Mouse (Mus musculus): ENCODE results near the gene 1700020L24Rik.

DNA sequence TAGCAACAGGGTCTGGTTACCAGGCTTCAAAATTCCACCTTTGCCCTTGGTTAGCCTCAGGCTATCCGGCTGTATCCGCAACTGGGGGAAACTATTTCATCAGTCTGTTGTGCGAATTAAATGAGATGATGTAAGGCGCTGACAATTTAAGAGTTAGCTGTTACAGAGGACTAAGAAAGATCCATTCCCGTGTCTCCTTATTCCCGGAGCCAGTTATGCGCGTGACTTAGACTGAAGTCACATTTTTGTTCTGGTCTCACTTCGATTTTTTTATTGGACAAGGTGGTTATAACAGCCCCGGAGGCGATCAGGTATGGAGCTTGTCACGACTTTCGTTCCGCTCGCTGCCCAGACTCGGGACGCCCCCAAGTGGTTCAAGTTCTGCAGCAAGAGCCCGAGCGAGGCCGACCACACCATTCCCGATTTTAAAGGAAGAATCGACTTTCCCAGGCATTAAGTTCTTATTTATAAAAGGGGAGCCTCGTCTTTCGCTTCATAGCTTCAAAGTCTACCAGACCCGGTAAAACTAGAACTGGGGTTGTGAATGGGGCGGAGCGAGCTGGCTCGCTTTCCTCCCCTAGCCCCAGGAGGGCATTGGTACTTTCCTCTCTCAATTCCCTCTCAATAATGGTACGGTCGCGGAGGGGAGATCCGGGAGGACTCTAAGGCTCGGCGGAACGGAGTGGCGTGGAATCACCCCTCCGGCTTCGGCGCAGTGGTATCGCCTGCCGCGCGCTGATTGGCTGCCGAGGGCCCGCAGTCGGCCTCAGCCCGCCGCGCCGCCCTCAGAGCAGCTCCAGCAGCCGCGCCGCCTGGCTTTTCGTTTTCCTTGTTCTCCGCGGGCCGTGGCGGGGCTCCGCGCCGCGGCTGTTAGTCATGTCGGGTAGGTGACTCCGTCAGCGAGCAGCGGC is 35.1 kb downstream of the 1700020L24Rik start, which contains the start of gene Taf15:
- TF ChIP-seq POLR2A (IDR thresholded peaks at IDR 0.05; ENCODE audit: low read depth, low read length) (peak; percentile 32), CTCF (conservative IDR thresholded peaks at IDR 0.05; ENCODE audit: insufficient read depth, insufficient read length, low read depth, low read length) (peak; percentile 65)
